ENCODE assay signal across 14 mouse cellular contexts in the genomic region with DNA sequence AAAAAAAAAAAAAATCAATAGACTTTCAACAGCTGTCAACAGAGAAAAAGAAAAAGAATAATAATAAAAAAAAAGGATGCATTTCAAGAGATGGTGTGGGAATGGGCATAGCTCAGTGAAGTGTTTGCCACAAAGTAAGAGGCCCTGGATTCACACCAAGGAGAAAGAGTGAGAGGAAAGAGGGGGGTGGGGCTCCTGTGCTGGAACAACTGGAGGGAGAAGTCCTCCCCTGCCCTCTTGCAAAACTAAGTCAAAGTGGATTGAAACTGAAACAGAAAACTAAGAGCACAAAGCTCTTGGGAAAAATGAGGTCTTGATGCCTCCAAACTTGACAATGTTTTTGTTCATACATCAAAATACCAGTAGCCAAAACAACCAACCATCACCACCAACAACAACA. TPM values are rescaled to one million over a fixed set of nuclear protein-coding genes. Genes with fewer than 3 reads are reported as not detected.
DNase-seq lines count a peak whose midpoint lies in the region; TF ChIP-seq lines count a peak whose summit lies in the region.
"Had no signal": no experiment of that assay in that cellular context is flagged by ENCODE, and none has a peak within 500 bp of the region (broad histone marks: within the 10 kb centered on the region; RNA-seq: fewer than 3 reads in every experiment).

No protein-coding gene starts in this region.

- H3K27ac ChIP-seq in heart, embryonic 10.5 days: no peak overlapping the region
- H3K27ac ChIP-seq in cerebellum, adult 2 months (ENCODE audit: insufficient read depth, low read length): no peak overlapping the region
- H3K27ac ChIP-seq: hindbrain, postnatal 0 days; kidney, postnatal 0 days had no signal

- no peak for TF ChIP-seq POLR2A in cerebellum, adult 2 months (IDR thresholded peaks at IDR 0.05; ENCODE audit: borderline replicate concordance, insufficient read depth, low read length)

- H3K27me3 ChIP-seq in heart, embryonic 10.5 days (ENCODE audit: insufficient read depth, poor library complexity, severe bottlenecking): no peaks in the 10 kb centered on the region
- H3K27me3 ChIP-seq in cerebellum, adult 2 months (ENCODE audit: control insufficient read depth, insufficient read depth, low read length): no peaks in the 10 kb centered on the region
- H3K27me3 ChIP-seq: CH12.LX, Patski had no signal

- H3K9me3 ChIP-seq in heart, embryonic 10.5 days: no peaks in the 10 kb centered on the region

- DNase-seq in heart, adult 9 months (ENCODE audit: low spot score in 2 of 2): peak; percentile 42 to 56
- no peak for DNase-seq in heart, embryonic 10.5 days (ENCODE audit: low spot score)
- DNase-seq in NIH3T3 (ENCODE audit: low read depth): peak; percentile 46
- DNase-seq in adrenal gland, postnatal 36 days: peak; percentile 7 to 58
- peak; percentile 50 for DNase-seq in lung, postnatal 14 days
- DNase-seq in cerebellum, adult 2 months: no peak
- no peak for DNase-seq in frontal cortex, postnatal 14 days (ENCODE audit: low spot score in 2 of 2)
- DNase-seq: cerebellum, adult 8-10 months; thymus, postnatal 25 days had no signal

- H3K36me3 ChIP-seq in heart, embryonic 10.5 days: no peaks in the 10 kb centered on the region

- no peak for TF ChIP-seq CTCF in cerebellum, adult 2 months (IDR thresholded peaks at IDR 0.05; ENCODE audit: borderline replicate concordance, insufficient read depth, low read depth, low read length)

- H3K4me3 ChIP-seq in heart, embryonic 10.5 days: no peak overlapping the region
- no peak overlapping the region for H3K4me3 ChIP-seq in cerebellum, adult 2 months (replicated peaks; ENCODE audit: insufficient read depth, low read depth, low read length)
- H3K4me3 ChIP-seq: erythroblast, embryonic 14.5 days had no signal

- no peaks in the 10 kb centered on the region for H3K4me1 ChIP-seq in heart, embryonic 10.5 days
- H3K4me1 ChIP-seq in cerebellum, adult 2 months (ENCODE audit: control insufficient read depth, insufficient read depth, low read length): no peaks in the 10 kb centered on the region; the same call in 1 of the 2 replicates

RNA-seq across cellular contexts. Expression of a gene that starts 28.4 kb away (rescaled TPM):
- 8.2 and 11.2 TPM in 2 replicates for polyA plus RNA-seq in heart, embryonic 10.5 days (2016; fragmentation: Nextera tagmentation; extraction: Ambion mirVana)
- total RNA-seq in adrenal gland, postnatal 36 days (2021): 1 to 10 TPM; 4.2 to 5.1 TPM
- 2.4 and 2.7 TPM in 2 replicates for polyA plus RNA-seq in cerebellum, adult 2 months (2012; rRNA removed)
- polyA plus RNA-seq: erythroblast, embryonic 14.5 days had no signal

Comparison
In these comparisons a context has a peak if more than half of its experiments do, and no peak if none do; other contexts are left out.
1. DNase-seq: peak in heart, adult 9 months (2 of 2), NIH3T3 (single experiment), adrenal gland, postnatal 36 days (2 of 2) and lung, postnatal 14 days (single experiment); none in heart, embryonic 10.5 days (single experiment), cerebellum, adult 2 months (0 of 2) and frontal cortex, postnatal 14 days (0 of 2).